Mouse (Mus musculus): Measurements from ENCODE around the gene Thumpd1.

The Thumpd1 gene

GRCm38 (mm10) chr7:119670925-119671324 is 49.7 kb downstream of the Thumpd1 start:
- WGBS: 50% methylated on average over 6 of the region's 6 CpGs

- WGBS: 87% methylated on average over 5 of the region's 5 CpGs
Measured at GRCm38 (mm10) chr7:119670395-119670794, 50.2 kb downstream of the Thumpd1 start.

DNA sequence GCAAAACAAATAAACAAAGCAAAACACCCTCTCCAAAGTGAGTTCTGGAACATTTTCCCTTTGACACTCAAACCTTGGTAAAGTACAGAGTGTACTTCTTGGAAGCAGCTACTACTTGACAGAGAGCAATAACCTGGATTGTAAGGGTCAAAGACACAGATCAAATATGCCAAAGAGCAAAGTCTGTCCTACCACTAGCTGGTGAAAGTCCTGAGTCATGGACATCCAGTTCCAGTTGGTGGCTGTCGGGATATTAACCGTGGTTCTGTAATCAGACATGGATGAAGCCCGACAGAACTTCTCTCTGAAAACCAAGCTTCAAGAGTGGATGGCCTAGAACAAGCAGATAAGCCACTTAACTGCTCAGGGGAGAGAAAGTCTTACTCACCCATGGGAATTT is 52.7 kb downstream of the Thumpd1 start:
- WGBS: 91% methylated on average over 3 of the region's 3 CpGs

Data from cerebral cortex, adult 2 months (tissue).